Mouse (Mus musculus) olfactory bulb, adult 2 months (tissue): Measurements from ENCODE around the gene Itga11. TPM values are rescaled to one million over a fixed set of nuclear protein-coding genes. Genes with fewer than 3 reads are reported as not detected.
A peak's percentile ranks its signal among the peaks of the same experiment; 100 is the strongest.

ENCODE experiments used
- H3K27ac ChIP-seq: fragments of 200-500 bp; 2 replicates; pipeline ENCODE4 v1.5.1; 2012; ENCODE audit warnings: low read depth, low read length; ENCODE audit not compliant: insufficient read depth
- H3K4me1 ChIP-seq: fragments of 200-500 bp; 2 replicates; pipeline ENCODE4 v1.6.1; 2012; ENCODE audit warnings: low read length; ENCODE audit not compliant: control insufficient read depth, insufficient read depth
- H3K4me3 ChIP-seq: fragments of 200-500 bp; 2 replicates; pipeline ENCODE4 v1.5.1; 2012; ENCODE audit warnings: mild to moderate bottlenecking, low read depth, low read length, moderate library complexity; ENCODE audit not compliant: insufficient read depth
- CTCF ChIP-seq: fragments of 200-500 bp; IDR thresholded peaks from 2 replicates; pipeline ENCODE4 v1.5.1; 2012; ENCODE audit warnings: low read depth, mild to moderate bottlenecking, low read length, moderate library complexity; ENCODE audit not compliant: insufficient read depth
- POLR2A ChIP-seq: fragments of 200-500 bp; IDR thresholded peaks from 2 replicates; pipeline ENCODE4 v1.6.1; 2012; ENCODE audit warnings: mild to moderate bottlenecking, low read depth, low read length, moderate library complexity; ENCODE audit not compliant: insufficient read depth
- WGBS: fragments of 180-500 bp; shearing (Covaris S2); methylation state at CpG from one replicate; pipeline ENCODE4 v1.1.7; 2018; 5-methylcytosine and 5-hydroxymethylcytosine counted together
- polyA plus RNA-seq: library from polyadenylated mRNA; stranded (reverse); fragments of >200 nt; gene quantifications from 2 replicates; pipeline ENCODE4 v1.2.4, GENCODE M21; 2012; ENCODE audit warnings: low replicate concordance; ENCODE audit not compliant: missing spikeins, insufficient read depth, insufficient read length

The Itga11 gene
- polyA plus RNA-seq, 1 experiment = not detected

DNA sequence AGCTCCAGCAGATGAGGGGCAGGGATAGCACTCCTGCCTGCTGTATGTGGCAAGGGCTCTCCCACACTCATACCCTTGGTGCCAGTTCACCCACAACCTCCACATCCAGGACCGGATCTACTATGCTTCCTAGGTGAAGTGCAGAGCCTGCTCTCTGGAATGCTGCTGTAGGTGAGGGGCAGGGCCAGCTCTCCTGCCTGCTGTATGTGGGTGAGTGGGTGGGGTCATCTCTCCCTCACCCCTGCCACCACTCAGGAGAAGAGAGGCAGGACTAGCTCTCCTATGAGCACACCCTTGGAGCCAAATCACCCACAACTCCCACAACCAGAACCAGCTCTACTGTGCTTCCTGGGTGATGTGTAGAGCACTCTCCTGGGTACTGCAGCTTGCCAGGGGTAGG is 2.5 kb upstream of the Itga11 start:
- 90% methylated on average over 1 of the region's 1 CpGs for WGBS
- peaks cover 27% of the 10 kb centered on the region for H3K4me1 ChIP-seq
- H3K27ac ChIP-seq = no peak overlapping the region
- TF ChIP-seq CTCF (no peak), POLR2A (no peak)
- no peak overlapping the region for H3K4me3 ChIP-seq

DNA sequence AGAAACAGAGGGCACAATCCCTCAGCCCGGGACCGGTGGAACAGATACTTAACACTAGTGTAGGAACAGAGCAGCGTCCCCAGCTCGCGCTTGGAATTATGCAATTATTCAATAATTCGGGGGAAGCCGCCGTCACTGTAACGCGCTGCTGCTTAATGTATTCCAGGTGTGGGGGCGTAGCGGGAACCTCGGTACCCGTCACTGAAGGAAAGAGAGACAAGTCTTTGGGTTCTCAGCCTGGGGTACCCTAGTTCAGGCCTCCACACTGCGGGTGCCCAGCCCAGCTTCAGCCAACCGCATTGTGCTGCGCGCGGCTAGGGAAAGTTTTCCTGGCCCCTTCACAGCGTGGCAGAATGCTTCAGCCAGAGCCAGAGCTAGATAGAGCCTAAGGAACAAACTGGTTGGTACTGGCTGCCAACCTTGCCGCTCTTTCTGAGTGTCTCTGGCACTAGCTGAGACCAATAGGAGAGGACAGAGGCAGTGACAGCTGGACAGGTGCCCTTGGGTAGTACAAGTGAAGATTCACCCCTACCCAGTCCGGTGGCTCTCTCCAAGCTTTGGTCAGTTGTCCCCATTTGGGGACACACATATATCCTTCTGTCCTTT is 1.0 kb downstream of the Itga11 start:
- H3K4me3 ChIP-seq = peak overlapping the region; percentile 19; the same call in 1 of the 2 replicates
- H3K4me1 ChIP-seq = peaks cover 25% of the 10 kb centered on the region
- 12% methylated on average over 22 of the region's 22 CpGs for WGBS
- no peak for TF ChIP-seq CTCF
- TF ChIP-seq POLR2A = no peak
- H3K27ac ChIP-seq = no peak overlapping the region

DNA sequence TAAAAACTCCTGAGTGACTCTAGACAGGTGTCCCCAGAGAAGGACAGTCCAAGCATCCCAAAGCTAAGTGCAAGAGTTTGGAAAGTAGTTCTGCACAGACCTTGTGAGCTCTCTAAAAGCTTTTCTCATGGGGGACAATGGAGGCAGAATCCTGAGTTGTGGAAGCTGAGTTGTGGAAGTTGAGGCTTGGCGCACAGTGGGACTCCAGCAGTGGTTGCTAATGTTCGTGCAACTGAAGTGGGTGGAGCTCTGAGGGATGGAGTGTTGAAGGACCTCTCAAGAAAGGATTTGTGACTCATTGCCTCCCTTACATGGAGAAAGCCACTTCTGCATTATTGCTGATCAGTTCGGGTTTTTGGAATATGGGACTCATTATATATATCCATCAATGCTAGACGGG is 1.8 kb downstream of the Itga11 start:
- 72% methylated on average over 4 of the region's 4 CpGs for WGBS
- no peak overlapping the region for H3K4me3 ChIP-seq
- no peak overlapping the region for H3K27ac ChIP-seq
- peaks cover 28% of the 10 kb centered on the region for H3K4me1 ChIP-seq
- TF ChIP-seq POLR2A (no peak), CTCF (no peak)

DNA sequence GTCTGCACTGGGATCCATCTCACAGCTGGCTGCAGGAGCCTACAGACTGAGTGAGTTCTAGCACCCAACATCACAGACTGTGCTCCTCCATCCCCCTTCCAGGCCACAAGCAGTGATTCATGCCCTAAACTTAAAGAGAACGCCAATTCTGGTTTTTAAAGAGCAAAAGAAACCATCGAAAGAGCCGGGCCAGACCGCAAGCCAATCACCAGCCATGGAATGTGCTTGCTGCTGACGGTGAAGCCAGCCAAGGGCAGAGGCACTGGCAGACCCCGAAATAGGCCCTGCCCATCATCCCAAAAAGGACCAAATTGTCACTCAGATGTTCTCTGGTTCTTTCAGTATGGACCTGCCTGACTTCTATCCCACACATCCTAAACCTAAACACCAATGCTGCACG is 6.7 kb downstream of the Itga11 start:
- no peak for TF ChIP-seq CTCF
- TF ChIP-seq POLR2A = no peak
- no peak overlapping the region for H3K4me3 ChIP-seq
- WGBS = 54% methylated on average over 7 of the region's 7 CpGs
- no peak overlapping the region for H3K27ac ChIP-seq
- H3K4me1 ChIP-seq = peaks cover 12% of the 10 kb centered on the region; the same call in 1 of the 2 replicates

DNA sequence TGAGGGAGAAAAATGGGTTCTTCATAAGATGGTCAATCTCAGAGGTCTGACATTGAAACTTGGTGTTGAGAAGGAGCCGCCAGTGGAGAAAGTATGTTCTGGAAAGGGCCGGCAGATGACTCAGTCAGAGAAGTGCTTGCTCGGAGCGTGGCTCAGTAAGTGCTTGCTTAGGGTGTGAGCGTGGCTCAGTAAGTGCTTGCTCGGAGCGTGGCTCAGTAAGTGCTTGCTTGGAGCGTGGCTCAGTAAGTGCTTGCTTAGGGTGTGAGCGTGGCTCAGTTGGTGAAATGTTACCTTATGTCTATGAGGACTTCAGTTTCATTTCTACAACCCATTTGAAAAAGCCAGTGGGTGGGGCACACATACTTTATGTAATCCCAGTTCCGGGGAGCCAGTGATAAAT is 12.1 kb downstream of the Itga11 start:
- Histone ChIP-seq H3K4me3 (no peak overlapping the region), H3K27ac (no peak overlapping the region), H3K4me1 (peaks cover 5% of the 10 kb centered on the region; the same call in 1 of the 2 replicates)
- TF ChIP-seq POLR2A = no peak
- TF ChIP-seq CTCF = no peak
- 93% methylated on average over 10 of the region's 10 CpGs for WGBS

DNA sequence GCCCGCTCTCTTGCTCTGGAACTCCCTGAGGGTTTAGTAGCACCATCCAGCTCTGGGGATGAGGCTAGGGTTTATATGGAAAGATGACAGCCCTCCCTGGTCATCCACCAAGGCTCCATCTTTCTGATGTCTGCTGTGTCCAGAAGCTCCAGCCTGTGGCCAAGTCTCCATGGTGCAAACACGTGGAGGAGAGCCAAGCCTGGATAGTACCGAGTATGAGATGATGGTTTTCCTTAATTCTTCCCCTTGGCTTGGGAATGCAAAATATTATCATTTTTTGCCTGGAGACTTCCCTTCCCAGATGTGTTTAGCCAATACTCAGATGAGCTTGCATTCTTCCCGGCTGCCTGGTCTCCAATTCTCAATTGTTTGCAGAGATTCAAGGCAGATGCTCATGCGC is 16.4 kb downstream of the Itga11 start:
- Histone ChIP-seq H3K27ac (no peak overlapping the region), H3K4me1 (no peaks in the 10 kb centered on the region), H3K4me3 (no peak overlapping the region)
- WGBS = 91% methylated on average over 5 of the region's 5 CpGs
- TF ChIP-seq CTCF = no peak
- no peak for TF ChIP-seq POLR2A

DNA sequence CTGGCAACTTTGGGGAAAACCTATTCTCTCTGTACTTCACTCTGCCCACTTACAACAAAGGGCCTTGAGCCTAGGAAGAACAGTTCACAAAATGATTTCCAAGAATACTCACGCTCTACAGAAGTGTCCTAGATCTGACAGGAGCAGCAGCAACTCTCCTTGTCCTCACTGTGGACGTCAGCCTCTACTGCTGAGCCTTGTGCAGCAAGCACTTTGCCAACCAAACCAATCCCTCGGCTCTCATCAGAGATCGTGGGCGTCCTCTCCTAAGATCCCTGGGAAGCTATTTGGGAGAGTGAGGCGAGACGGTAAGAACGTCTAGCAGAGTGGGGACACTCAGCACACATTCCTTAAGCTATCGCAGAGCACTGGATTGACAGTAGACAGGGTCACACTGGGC is 17.6 kb downstream of the Itga11 start:
- no peak overlapping the region for H3K27ac ChIP-seq
- 79% methylated on average over 9 of the region's 9 CpGs for WGBS
- TF ChIP-seq POLR2A (no peak), CTCF (no peak)
- H3K4me3 ChIP-seq = no peak overlapping the region
- no peaks in the 10 kb centered on the region for H3K4me1 ChIP-seq

DNA sequence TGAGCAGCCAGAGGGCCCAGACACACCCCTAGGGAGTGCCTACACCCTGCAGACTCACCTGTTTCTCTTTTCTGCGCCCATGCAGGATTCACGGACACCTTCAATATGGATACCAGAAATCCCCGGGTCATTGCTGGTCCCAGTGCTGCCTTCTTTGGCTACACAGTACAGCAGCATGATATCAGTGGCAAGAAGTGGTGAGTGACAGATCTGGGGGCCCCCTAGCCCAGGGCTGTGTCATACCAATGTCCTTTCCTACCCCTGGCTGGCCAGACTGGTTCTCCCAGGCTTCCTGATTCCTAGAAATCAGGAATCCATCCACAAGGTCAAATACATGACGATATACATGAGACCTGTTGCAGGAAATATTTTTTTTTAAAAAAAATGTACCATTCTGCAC is 19.2 kb downstream of the Itga11 start:
- no peak for TF ChIP-seq POLR2A
- no peak for TF ChIP-seq CTCF
- Histone ChIP-seq H3K27ac (no peak overlapping the region), H3K4me3 (no peak overlapping the region), H3K4me1 (no peaks in the 10 kb centered on the region)
- 97% methylated on average over 4 of the region's 4 CpGs for WGBS

DNA sequence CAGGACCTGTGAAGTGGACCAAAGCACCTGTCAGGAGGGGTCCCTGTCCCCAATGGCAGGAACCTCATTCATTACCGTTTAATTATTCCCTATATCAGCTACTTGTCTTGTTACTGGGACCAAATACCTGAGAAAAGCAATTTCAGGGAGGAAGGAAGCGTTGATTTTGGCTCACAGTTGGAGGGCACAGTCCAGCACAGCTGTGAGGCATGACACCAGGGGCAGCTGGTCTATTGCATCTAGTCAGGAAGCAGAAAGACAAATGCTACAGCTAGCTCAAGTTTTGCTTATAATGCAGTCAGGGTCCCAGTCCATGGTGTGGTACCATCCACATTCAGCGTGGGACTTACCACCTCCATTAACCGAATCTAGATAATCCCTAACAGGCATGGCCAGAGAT is 29.6 kb downstream of the Itga11 start:
- Histone ChIP-seq H3K4me3 (no peak overlapping the region), H3K4me1 (peaks cover 11% of the 10 kb centered on the region; the same call in 1 of the 2 replicates), H3K27ac (no peak overlapping the region)
- 93% methylated on average over 4 of the region's 4 CpGs for WGBS
- TF ChIP-seq POLR2A (no peak), CTCF (no peak)
